Mouse (Mus musculus) right cerebral cortex, adult 2 months (tissue): ENCODE measurements around the gene Hes5.

ENCODE experiments used
- DNase-seq, 2 experiments: peaks; one replicate each; pipeline ENCODE4 v3.0.0; 2021 to 2022; ENCODE audit warnings: low spot score in 2 of 2

Hes5 gene

GRCm38 (mm10) chr4:154942632-154943322 lies 17.9 kb upstream of the Hes5 start:
- DNase-seq, result no peak

GRCm38 (mm10) chr4:154943323-154944039 lies 17.2 kb upstream of the Hes5 start:
- no peak for DNase-seq

- peak; percentile 79 to 80 for DNase-seq
These were observed 16.6 kb upstream of the Hes5 start for GRCm38 (mm10) chr4:154944121-154944590.

GRCm38 (mm10) chr4:154946319-154946718 lies 14.4 kb upstream of the Hes5 start:
- peak; percentile 45 to 52 for DNase-seq

GRCm38 (mm10) chr4:154948066-154948939 lies 12.4 kb upstream of the Hes5 start:
- DNase-seq, result no peak

GRCm38 (mm10) chr4:154948940-154949588 lies 11.7 kb upstream of the Hes5 start:
- no peak for DNase-seq

- DNase-seq, result no peak
These were observed 11.1 kb upstream of the Hes5 start for GRCm38 (mm10) chr4:154949589-154949982.

- DNase-seq, result no peak
These were observed 8.1 kb upstream of the Hes5 start for GRCm38 (mm10) chr4:154952461-154953241.

- no peak for DNase-seq
These were observed 4.1 kb upstream of the Hes5 start for GRCm38 (mm10) chr4:154956604-154957003.

- DNase-seq, result peak; percentile 59 to 66
These were observed 3.3 kb upstream of the Hes5 start for GRCm38 (mm10) chr4:154957289-154957993.

GRCm38 (mm10) chr4:154958171-154958570 lies 2.6 kb upstream of the Hes5 start:
- DNase-seq, result peak in 1 of 2 experiments; percentile 41

- no peak for DNase-seq
These were observed 2.1 kb upstream of the Hes5 start for GRCm38 (mm10) chr4:154958621-154959020.

- peak; percentile 39 to 66 for DNase-seq
These were observed 568 bp upstream of the Hes5 start for GRCm38 (mm10) chr4:154960021-154960689.

- peak in 1 of 2 experiments; percentile 54 for DNase-seq
These were observed 559 bp downstream of the Hes5 start for GRCm38 (mm10) chr4:154961226-154961738.

- no peak for DNase-seq
These were observed 1.2 kb downstream of the Hes5 start for GRCm38 (mm10) chr4:154961911-154962310.

GRCm38 (mm10) chr4:154962683-154963082 lies 2.0 kb downstream of the Hes5 start:
- DNase-seq, result no peak

GRCm38 (mm10) chr4:154963190-154963836 lies 2.6 kb downstream of the Hes5 start:
- peak; percentile 54 to 58 for DNase-seq

- peak; percentile 89 to 92 for DNase-seq
These were observed 3.3 kb downstream of the Hes5 start, which contains the start of gene Pank4 for GRCm38 (mm10) chr4:154963901-154964580. Gene Pank4 (plus strand): TSS chr4:154964123.
